Mouse (Mus musculus): ENCODE measurements around the gene Sp1.

DNA sequence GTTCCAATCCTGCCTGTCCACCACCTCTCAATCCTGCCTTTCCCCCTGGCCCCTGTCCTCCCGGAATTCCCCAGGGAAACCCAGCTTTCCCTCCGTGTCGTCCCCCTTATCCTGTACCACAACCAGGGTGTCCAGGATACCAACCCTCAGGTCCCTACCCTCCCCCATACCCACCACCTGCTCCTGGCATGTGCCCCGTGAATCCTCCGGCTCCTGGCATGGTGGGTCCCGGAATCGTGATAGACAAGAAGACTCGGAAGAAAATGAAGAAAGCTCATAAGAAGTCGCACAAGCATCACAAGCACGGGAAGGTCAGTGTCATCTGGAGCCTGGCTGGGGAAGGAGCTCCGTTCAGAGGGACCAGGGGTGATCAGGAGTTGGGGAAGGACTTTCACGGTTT, 54.5 kb downstream of the Sp1 start:
- TF ChIP-seq POLR2A (IDR thresholded peaks at IDR 0.05; ENCODE audit: low read depth, low read length) (no peak), CTCF (conservative IDR thresholded peaks at IDR 0.05; ENCODE audit: insufficient read depth, insufficient read length, low read depth, low read length) (no peak)
